Mouse (Mus musculus) forebrain, embryonic 13.5 days (tissue): ENCODE data around the gene Atp6v0a2. TPM values are rescaled to one million over a fixed set of nuclear protein-coding genes. Genes with fewer than 3 reads are reported as not detected.
"Not testable (repeated sequence)": the region's sequence is repeated elsewhere in the genome, so short reads cannot be mapped to it uniquely, and the experiment has no call there.

Experiments used
- ATAC-seq: fragments of 200-750 bp; cut with Nextera tagmentation; 2 replicates; pipeline ENCODE4 v1.8.0; 2017
- H3K27ac ChIP-seq: fragments of 300-500 bp; sonication (generic); 2 replicates; pipeline ENCODE4 v1.5.1; 2015; ENCODE audit warnings: inconsistent platforms, mild to moderate bottlenecking, moderate library complexity
- H3K27me3 ChIP-seq: fragments of 300-500 bp; sonication (generic); 2 replicates; pipeline ENCODE4 v1.6.1; 2015; ENCODE audit warnings: mild to moderate bottlenecking, inconsistent platforms
- H3K36me3 ChIP-seq: fragments of 300-500 bp; sonication (generic); 2 replicates; pipeline ENCODE4 v1.6.1; 2015; ENCODE audit warnings: mild to moderate bottlenecking, inconsistent platforms; ENCODE audit not compliant: poor library complexity, severe bottlenecking
- H3K4me1 ChIP-seq: fragments of 300-500 bp; sonication (generic); 2 replicates; pipeline ENCODE4 v1.6.1; 2015; ENCODE audit warnings: inconsistent platforms
- H3K4me2 ChIP-seq: fragments of 300-500 bp; sonication (generic); 2 replicates; pipeline ENCODE4 v1.6.1; 2015; ENCODE audit warnings: inconsistent platforms, mild to moderate bottlenecking, moderate library complexity
- H3K4me3 ChIP-seq: fragments of 300-500 bp; sonication (generic); 2 replicates; pipeline ENCODE4 v1.5.1; 2015; ENCODE audit warnings: mild to moderate bottlenecking, inconsistent platforms
- H3K9ac ChIP-seq: fragments of 300-500 bp; sonication (generic); 2 replicates; pipeline ENCODE4 v1.6.1; 2015; ENCODE audit warnings: mild to moderate bottlenecking, inconsistent platforms
- H3K9me3 ChIP-seq: fragments of 300-500 bp; sonication (generic); replicated peaks from 2 replicates; pipeline ENCODE4 v1.6.1; 2016; ENCODE audit warnings: inconsistent platforms
- WGBS: fragments of 180-500 bp; shearing (Covaris S2); methylation state at CpG from one replicate; pipeline ENCODE4 v1.1.7; 2015; 5-methylcytosine and 5-hydroxymethylcytosine counted together
- polyA plus RNA-seq: library from polyadenylated mRNA; unstranded; fragments of >200 nt; fragmentation: Nextera tagmentation; extraction: Ambion mirVana; gene quantifications from 2 replicates; pipeline ENCODE4 v1.2.1, GENCODE M21; 2015

Atp6v0a2 gene
- polyA plus RNA-seq, 1 experiment from 2014 or later, result 44.7 TPM

GRCm38 (mm10) chr5:124618711-124619110, 9.7 kb upstream of the Atp6v0a2 start:
- H3K27me3 ChIP-seq, result no peaks in the 10 kb centered on the region
- ATAC-seq, result no peak
- no peak overlapping the region for H3K4me2 ChIP-seq
- H3K36me3 ChIP-seq, result peaks cover 25% of the 10 kb centered on the region; the same call in 1 of the 2 replicates
- H3K4me1 ChIP-seq, result no peaks in the 10 kb centered on the region
- no peak overlapping the region for H3K27ac ChIP-seq
- no peak overlapping the region for H3K9ac ChIP-seq
- 88% methylated on average over 10 of the region's 10 CpGs for WGBS
- no peaks in the 10 kb centered on the region for H3K9me3 ChIP-seq
- no peak overlapping the region for H3K4me3 ChIP-seq

- no peaks in the 10 kb centered on the region for H3K27me3 ChIP-seq
- no peak overlapping the region for H3K4me3 ChIP-seq
- no peaks in the 10 kb centered on the region for H3K9me3 ChIP-seq
- H3K36me3 ChIP-seq, result peaks cover 23% of the 10 kb centered on the region; the same call in 1 of the 2 replicates
- WGBS, result 77% methylated on average over 13 of the region's 13 CpGs
- H3K4me2 ChIP-seq, result no peak overlapping the region
- ATAC-seq, result no peak
- H3K9ac ChIP-seq, result no peak overlapping the region
- no peak overlapping the region for H3K27ac ChIP-seq
- H3K4me1 ChIP-seq, result no peaks in the 10 kb centered on the region
Observed at GRCm38 (mm10) chr5:124621362-124621761, 7.0 kb upstream of the Atp6v0a2 start.

- Histone ChIP-seq H3K9ac (no peak overlapping the region), H3K27ac (no peak overlapping the region), H3K9me3 (no peaks in the 10 kb centered on the region), H3K36me3 (peaks cover 28% of the 10 kb centered on the region), H3K4me3 (no peak overlapping the region), H3K27me3 (no peaks in the 10 kb centered on the region), H3K4me1 (peaks cover under 1% of the 10 kb centered on the region; the same call in 1 of the 2 replicates), H3K4me2 (no peak overlapping the region)
- WGBS, result 89% methylated on average over 15 of the region's 15 CpGs
- ATAC-seq, result no peak
Observed at GRCm38 (mm10) chr5:124622890-124623289, 5.5 kb upstream of the Atp6v0a2 start.

- Histone ChIP-seq H3K27me3 (no peaks in the 10 kb centered on the region), H3K9ac (no peak overlapping the region), H3K36me3 (peaks cover 25% of the 10 kb centered on the region), H3K4me1 (peaks cover 6% of the 10 kb centered on the region), H3K4me2 (no peak overlapping the region), H3K27ac (no peak overlapping the region), H3K4me3 (no peak overlapping the region), H3K9me3 (no peaks in the 10 kb centered on the region)
- ATAC-seq, result no peak
- 93% methylated on average over 9 of the region's 9 CpGs for WGBS
Observed at GRCm38 (mm10) chr5:124624291-124624690, 4.1 kb upstream of the Atp6v0a2 start.

- WGBS, result 29% methylated on average over 11 of the region's 11 CpGs
- no peak; the same call in 1 of the 2 replicates for ATAC-seq
- Histone ChIP-seq H3K4me2 (peak overlapping the region; percentile 96), H3K4me1 (peaks cover 16% of the 10 kb centered on the region), H3K9me3 (no peaks in the 10 kb centered on the region), H3K27ac (no peak overlapping the region), H3K27me3 (no peaks in the 10 kb centered on the region), H3K36me3 (peaks cover 31% of the 10 kb centered on the region), H3K9ac (peak overlapping the region; percentile 94), H3K4me3 (peak overlapping the region; percentile 99)
Observed at GRCm38 (mm10) chr5:124629641-124630040, 1.3 kb downstream of the Atp6v0a2 start.

- no peak for ATAC-seq
- Histone ChIP-seq H3K27me3 (no peaks in the 10 kb centered on the region), H3K4me2 (no peak overlapping the region), H3K4me1 (peaks cover 16% of the 10 kb centered on the region), H3K36me3 (peaks cover 44% of the 10 kb centered on the region), H3K9ac (no peak overlapping the region), H3K27ac (no peak overlapping the region), H3K4me3 (no peak overlapping the region), H3K9me3 (no peaks in the 10 kb centered on the region)
- 94% methylated on average over 11 of the region's 11 CpGs for WGBS
Observed at GRCm38 (mm10) chr5:124631685-124632084, 3.3 kb downstream of the Atp6v0a2 start.

- WGBS, result 85% methylated on average over 5 of the region's 5 CpGs
- peaks cover 16% of the 10 kb centered on the region for H3K4me1 ChIP-seq
- no peak for ATAC-seq
- no peaks in the 10 kb centered on the region for H3K27me3 ChIP-seq
- H3K4me2 ChIP-seq, result no peak overlapping the region
- H3K27ac ChIP-seq, result no peak overlapping the region
- peaks cover 47% of the 10 kb centered on the region for H3K36me3 ChIP-seq
- H3K9ac ChIP-seq, result no peak overlapping the region
- no peak overlapping the region for H3K4me3 ChIP-seq
- H3K9me3 ChIP-seq, result no peaks in the 10 kb centered on the region
Observed at GRCm38 (mm10) chr5:124632461-124632860, 4.1 kb downstream of the Atp6v0a2 start.

GRCm38 (mm10) chr5:124633425-124633824, 5.0 kb downstream of the Atp6v0a2 start:
- WGBS, result 86% methylated on average over 2 of the region's 2 CpGs
- Histone ChIP-seq H3K4me3 (no peak overlapping the region), H3K27me3 (no peaks in the 10 kb centered on the region), H3K4me1 (peaks cover 10% of the 10 kb centered on the region), H3K27ac (no peak overlapping the region), H3K4me2 (no peak overlapping the region), H3K9me3 (no peaks in the 10 kb centered on the region), H3K36me3 (peaks cover 55% of the 10 kb centered on the region), H3K9ac (no peak overlapping the region)
- ATAC-seq, result no peak

GRCm38 (mm10) chr5:124635068-124635467, 6.7 kb downstream of the Atp6v0a2 start:
- H3K9me3 ChIP-seq, H3K4me1 ChIP-seq, ATAC-seq, H3K27me3 ChIP-seq, H3K4me2 ChIP-seq, H3K27ac ChIP-seq, H3K9ac ChIP-seq, H3K4me3 ChIP-seq: not testable (repeated sequence)
- 86% methylated on average over 4 of the region's 4 CpGs for WGBS
- H3K36me3 ChIP-seq, result peaks cover 72% of the 10 kb centered on the region

- Histone ChIP-seq H3K36me3 (peaks cover 77% of the 10 kb centered on the region), H3K4me1 (no peaks in the 10 kb centered on the region), H3K9me3 (no peaks in the 10 kb centered on the region), H3K27ac (no peak overlapping the region), H3K27me3 (no peaks in the 10 kb centered on the region), H3K4me3 (no peak overlapping the region), H3K4me2 (no peak overlapping the region), H3K9ac (no peak overlapping the region)
- WGBS, result 90% methylated on average over 3 of the region's 3 CpGs
- no peak for ATAC-seq
Observed at GRCm38 (mm10) chr5:124636139-124636538, 7.8 kb downstream of the Atp6v0a2 start.

- H3K27ac ChIP-seq, result no peak overlapping the region
- ATAC-seq, result no peak
- H3K4me3 ChIP-seq, result no peak overlapping the region
- H3K36me3 ChIP-seq, result peaks cover 83% of the 10 kb centered on the region
- no peak overlapping the region for H3K4me2 ChIP-seq
- H3K4me1 ChIP-seq, result no peaks in the 10 kb centered on the region
- H3K27me3 ChIP-seq, result no peaks in the 10 kb centered on the region
- H3K9me3 ChIP-seq, result no peaks in the 10 kb centered on the region
- WGBS, result 94% methylated on average over 4 of the region's 4 CpGs
- H3K9ac ChIP-seq, result no peak overlapping the region
Observed at GRCm38 (mm10) chr5:124636694-124637093, 8.3 kb downstream of the Atp6v0a2 start.

- H3K27ac ChIP-seq, result no peak overlapping the region
- no peak for ATAC-seq
- no peak overlapping the region for H3K4me3 ChIP-seq
- no peaks in the 10 kb centered on the region for H3K4me1 ChIP-seq
- no peak overlapping the region for H3K4me2 ChIP-seq
- 93% methylated on average over 11 of the region's 11 CpGs for WGBS
- peaks cover 89% of the 10 kb centered on the region for H3K36me3 ChIP-seq
- H3K9me3 ChIP-seq, result no peaks in the 10 kb centered on the region
- no peaks in the 10 kb centered on the region for H3K27me3 ChIP-seq
- no peak overlapping the region for H3K9ac ChIP-seq
Observed at GRCm38 (mm10) chr5:124637300-124637699, 8.9 kb downstream of the Atp6v0a2 start.

GRCm38 (mm10) chr5:124637836-124638235, 9.5 kb downstream of the Atp6v0a2 start:
- WGBS, result 97% methylated on average over 13 of the region's 13 CpGs
- no peak overlapping the region for H3K4me2 ChIP-seq
- H3K27me3 ChIP-seq, result no peaks in the 10 kb centered on the region
- no peak overlapping the region for H3K27ac ChIP-seq
- H3K4me1 ChIP-seq, result no peaks in the 10 kb centered on the region
- H3K36me3 ChIP-seq, result peaks cover 94% of the 10 kb centered on the region
- no peak for ATAC-seq
- H3K4me3 ChIP-seq, result no peak overlapping the region
- H3K9me3 ChIP-seq, result no peaks in the 10 kb centered on the region
- H3K9ac ChIP-seq, result no peak overlapping the region
